Mouse (Mus musculus) hindbrain, embryonic 10.5 days (tissue): ENCODE measurements around the gene Sytl1. TPM values are rescaled to one million over a fixed set of nuclear protein-coding genes. Genes with fewer than 3 reads are reported as not detected.
A peak's percentile ranks its signal among the peaks of the same experiment; 100 is the strongest.

ENCODE experiments used
- DNase-seq: peaks from one replicate; pipeline ENCODE4 v3.0.0-alpha.2; 2017; ENCODE audit warnings: low spot score
- H3K27ac ChIP-seq: fragments of 300-500 bp; sonication (generic); 2 replicates; pipeline ENCODE4 v1.5.1; 2016; ENCODE audit warnings: mild to moderate bottlenecking, moderate library complexity
- H3K27me3 ChIP-seq: fragments of 300-500 bp; sonication (generic); 2 replicates; pipeline ENCODE4 v1.6.1; 2016; ENCODE audit warnings: mild to moderate bottlenecking; ENCODE audit not compliant: poor library complexity, insufficient read depth, severe bottlenecking
- H3K36me3 ChIP-seq: fragments of 300-500 bp; sonication (generic); 2 replicates; pipeline ENCODE4 v1.6.1; 2016; ENCODE audit warnings: mild to moderate bottlenecking, moderate library complexity
- H3K4me1 ChIP-seq: fragments of 300-500 bp; sonication (generic); replicated peaks from 2 replicates; pipeline ENCODE4 v1.6.1; 2016; ENCODE audit warnings: mild to moderate bottlenecking
- H3K4me3 ChIP-seq: fragments of 300-500 bp; sonication (generic); 2 replicates; pipeline ENCODE4 v1.5.1; 2016; ENCODE audit warnings: mild to moderate bottlenecking, moderate library complexity
- H3K9me3 ChIP-seq: fragments of 300-500 bp; sonication (generic); 2 replicates; pipeline ENCODE4 v1.6.1; 2016; ENCODE audit warnings: mild to moderate bottlenecking, moderate library complexity
- WGBS: fragments of 180-500 bp; shearing (Covaris S2); methylation state at CpG from one replicate; pipeline ENCODE4 v1.1.7; 2016; 5-methylcytosine and 5-hydroxymethylcytosine counted together
- polyA plus RNA-seq: library from polyadenylated mRNA; unstranded; fragments of >200 nt; fragmentation: Nextera tagmentation; extraction: Ambion mirVana; gene quantifications from 2 replicates; pipeline ENCODE4 v1.2.1, GENCODE M21; 2016

Sytl1 gene
- 1.2 and 1.6 TPM in 2 replicates for polyA plus RNA-seq

DNA sequence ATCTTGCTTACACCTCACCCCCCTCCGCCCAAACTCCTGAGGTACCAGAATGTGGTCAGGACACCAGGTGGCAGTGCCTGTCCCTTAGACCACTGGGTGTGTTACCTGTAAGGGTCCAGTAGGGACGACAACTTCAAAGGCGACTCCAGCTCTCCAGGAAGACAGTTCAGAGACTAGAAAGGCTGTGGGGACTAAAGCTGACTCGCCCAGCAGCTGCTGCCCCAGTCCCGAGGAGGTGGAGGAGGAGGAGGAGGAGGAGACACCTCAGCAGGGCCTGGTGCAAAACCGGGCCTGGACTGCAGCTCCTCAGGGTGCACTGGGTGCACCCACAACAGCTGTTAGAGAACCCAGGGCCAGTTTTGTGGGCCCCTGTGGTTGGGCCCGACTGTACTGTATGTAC, at the start of gene Sytl1:
Gene Sytl1, minus strand, starts transcription at position 232 of the 400 bp plus-strand sequence.
- DNase-seq: no peak
- H3K27ac ChIP-seq: peak within 1 kb of the TSS; percentile 12; the same call in 1 of the 2 replicates
- peaks cover 15% of the 10 kb centered on the region; the same call in 1 of the 2 replicates for H3K9me3 ChIP-seq
- no peak within 1 kb of the TSS for H3K4me3 ChIP-seq
- H3K4me1 ChIP-seq: peaks cover 11% of the 10 kb centered on the region
- H3K36me3 ChIP-seq: peaks cover 52% of the 10 kb centered on the region
- WGBS: 44% methylated on average over 7 of the region's 7 CpGs
- peaks cover 18% of the 10 kb centered on the region for H3K27me3 ChIP-seq

- H3K27me3 ChIP-seq: no peaks in the 10 kb centered on the region
- peaks cover 32% of the 10 kb centered on the region for H3K36me3 ChIP-seq
- H3K4me1 ChIP-seq: no peaks in the 10 kb centered on the region
- no peaks in the 10 kb centered on the region for H3K9me3 ChIP-seq
- peak; percentile 83 for DNase-seq
- no peak overlapping the region for H3K27ac ChIP-seq
- WGBS: 0% methylated on average over 3 of the region's 3 CpGs
- no peak overlapping the region for H3K4me3 ChIP-seq
Observed at GRCm38 (mm10) chr4:133309948-133310347, 47.0 kb upstream of the Sytl1 start.

GRCm38 (mm10) chr4:133307331-133307730, 44.4 kb upstream of the Sytl1 start:
- no peak overlapping the region for H3K4me3 ChIP-seq
- 41% methylated on average over 3 of the region's 3 CpGs for WGBS

GRCm38 (mm10) chr4:133305825-133306224, 42.9 kb upstream of the Sytl1 start:
- 88% methylated on average over 7 of the region's 7 CpGs for WGBS
- DNase-seq: no peak
- no peaks in the 10 kb centered on the region for H3K27me3 ChIP-seq
- H3K36me3 ChIP-seq: peaks cover 56% of the 10 kb centered on the region
- 0 out of 2 replicates have a peak, but pooled peaks cover 5% of the 10 kb centered on the region for H3K4me1 ChIP-seq
- H3K9me3 ChIP-seq: no peaks in the 10 kb centered on the region
- no peak overlapping the region for H3K27ac ChIP-seq
- no peak overlapping the region for H3K4me3 ChIP-seq

More at GRCm38 (mm10) chr4:133307331-133307730, 44.4 kb upstream of the Sytl1 start:
- no peaks in the 10 kb centered on the region for H3K27me3 ChIP-seq
- peaks cover 49% of the 10 kb centered on the region for H3K36me3 ChIP-seq
- H3K27ac ChIP-seq: no peak overlapping the region
- H3K9me3 ChIP-seq: no peaks in the 10 kb centered on the region
- H3K4me1 ChIP-seq: 0 out of 2 replicates have a peak, but pooled peaks cover 1% of the 10 kb centered on the region
- DNase-seq: peak; percentile 54

GRCm38 (mm10) chr4:133304770-133305169, 41.9 kb upstream of the Sytl1 start:
- WGBS: 95% methylated on average over 7 of the region's 7 CpGs
- H3K36me3 ChIP-seq: peaks cover 66% of the 10 kb centered on the region
- no peaks in the 10 kb centered on the region for H3K9me3 ChIP-seq
- peaks cover 8% of the 10 kb centered on the region for H3K4me1 ChIP-seq
- H3K4me3 ChIP-seq: no peak overlapping the region
- no peak overlapping the region for H3K27ac ChIP-seq
- DNase-seq: no peak
- no peaks in the 10 kb centered on the region for H3K27me3 ChIP-seq

DNA sequence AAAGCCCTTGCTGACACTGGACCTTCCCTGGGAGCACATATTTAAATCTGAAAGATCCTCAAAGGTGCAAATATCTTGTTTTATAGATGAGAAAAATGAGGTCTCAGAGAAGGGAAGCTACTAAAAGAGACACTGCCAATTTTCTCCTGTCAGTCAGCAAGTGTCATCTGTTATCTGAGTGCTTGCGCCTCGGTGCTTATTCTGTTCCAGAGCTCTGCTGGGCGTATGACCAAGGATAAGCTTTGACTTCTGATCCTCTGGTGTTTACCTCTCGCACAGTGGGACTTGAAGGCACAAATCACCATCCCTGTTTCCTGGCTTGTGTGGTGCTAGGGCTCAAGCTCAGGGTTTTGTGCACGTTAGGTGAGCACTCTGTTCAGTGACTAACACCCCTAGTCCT, 39.8 kb upstream of the Sytl1 start:
- Histone ChIP-seq H3K36me3 (peaks cover 57% of the 10 kb centered on the region), H3K9me3 (no peaks in the 10 kb centered on the region), H3K27me3 (no peaks in the 10 kb centered on the region), H3K4me1 (peaks cover 29% of the 10 kb centered on the region), H3K4me3 (no peak overlapping the region), H3K27ac (no peak overlapping the region)
- DNase-seq: no peak
- 84% methylated on average over 5 of the region's 5 CpGs for WGBS

GRCm38 (mm10) chr4:133301802-133302201, 38.9 kb upstream of the Sytl1 start:
- Histone ChIP-seq H3K36me3 (peaks cover 62% of the 10 kb centered on the region), H3K27ac (peak overlapping the region; percentile 23; the same call in 1 of the 2 replicates)
- WGBS: 24% methylated on average over 4 of the region's 4 CpGs

GRCm38 (mm10) chr4:133300421-133300820, 37.5 kb upstream of the Sytl1 start:
- peaks cover 42% of the 10 kb centered on the region for H3K4me1 ChIP-seq
- no peaks in the 10 kb centered on the region for H3K9me3 ChIP-seq
- 89% methylated on average over 11 of the region's 11 CpGs for WGBS
- H3K27me3 ChIP-seq: peaks cover 4% of the 10 kb centered on the region; the same call in 1 of the 2 replicates
- H3K4me3 ChIP-seq: no peak overlapping the region
- DNase-seq: no peak
- H3K36me3 ChIP-seq: peaks cover 69% of the 10 kb centered on the region
- H3K27ac ChIP-seq: peak overlapping the region; percentile 23; the same call in 1 of the 2 replicates

More at GRCm38 (mm10) chr4:133301802-133302201, 38.9 kb upstream of the Sytl1 start:
- Histone ChIP-seq H3K4me3 (no peak overlapping the region), H3K27me3 (peaks cover 2% of the 10 kb centered on the region; the same call in 1 of the 2 replicates), H3K4me1 (peaks cover 35% of the 10 kb centered on the region), H3K9me3 (no peaks in the 10 kb centered on the region)
- DNase-seq: peak; percentile 79

DNA sequence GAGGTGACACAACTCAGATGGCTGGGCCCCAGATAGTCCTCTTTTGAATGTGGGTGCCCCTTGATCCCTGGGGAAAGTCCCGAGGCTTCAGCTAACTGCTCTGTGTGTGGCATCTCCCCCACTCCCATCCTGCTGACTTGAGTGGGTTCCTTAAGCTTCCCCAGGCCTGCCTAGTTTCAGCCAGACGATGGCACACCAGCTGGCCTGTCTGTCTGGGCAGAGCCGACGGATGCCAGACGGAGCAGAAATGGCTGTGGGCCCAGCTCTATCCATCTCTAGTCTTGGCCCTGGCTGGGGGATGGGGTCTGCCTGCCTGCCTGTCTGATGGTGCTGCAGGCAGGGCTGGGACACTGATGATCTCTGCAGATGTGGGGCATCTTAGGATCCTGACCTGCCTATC, 36.8 kb upstream of the Sytl1 start:
- H3K9me3 ChIP-seq: no peaks in the 10 kb centered on the region
- H3K36me3 ChIP-seq: peaks cover 69% of the 10 kb centered on the region
- DNase-seq: no peak
- no peak overlapping the region for H3K4me3 ChIP-seq
- H3K27me3 ChIP-seq: peaks cover 11% of the 10 kb centered on the region
- WGBS: 70% methylated on average over 5 of the region's 5 CpGs
- peak overlapping the region; percentile 65 for H3K27ac ChIP-seq
- peaks cover 47% of the 10 kb centered on the region for H3K4me1 ChIP-seq

- WGBS: 24% methylated on average over 12 of the region's 12 CpGs
- H3K36me3 ChIP-seq: peaks cover 61% of the 10 kb centered on the region
- DNase-seq: peak; percentile 24
- no peaks in the 10 kb centered on the region for H3K9me3 ChIP-seq
- no peak overlapping the region for H3K4me3 ChIP-seq
- peaks cover 57% of the 10 kb centered on the region for H3K4me1 ChIP-seq
- peaks cover 19% of the 10 kb centered on the region for H3K27me3 ChIP-seq
- peak overlapping the region; percentile 65 for H3K27ac ChIP-seq
Observed at GRCm38 (mm10) chr4:133298516-133299365, 35.8 kb upstream of the Sytl1 start.

- Histone ChIP-seq H3K27me3 (peaks cover 19% of the 10 kb centered on the region), H3K4me1 (peaks cover 66% of the 10 kb centered on the region), H3K27ac (peak overlapping the region; percentile 65), H3K36me3 (peaks cover 52% of the 10 kb centered on the region), H3K4me3 (no peak overlapping the region), H3K9me3 (no peaks in the 10 kb centered on the region)
- peak; percentile 78 for DNase-seq
- WGBS: under 1% methylated on average over 5 of the region's 5 CpGs
Observed at GRCm38 (mm10) chr4:133297801-133298238, 34.9 kb upstream of the Sytl1 start.

DNA sequence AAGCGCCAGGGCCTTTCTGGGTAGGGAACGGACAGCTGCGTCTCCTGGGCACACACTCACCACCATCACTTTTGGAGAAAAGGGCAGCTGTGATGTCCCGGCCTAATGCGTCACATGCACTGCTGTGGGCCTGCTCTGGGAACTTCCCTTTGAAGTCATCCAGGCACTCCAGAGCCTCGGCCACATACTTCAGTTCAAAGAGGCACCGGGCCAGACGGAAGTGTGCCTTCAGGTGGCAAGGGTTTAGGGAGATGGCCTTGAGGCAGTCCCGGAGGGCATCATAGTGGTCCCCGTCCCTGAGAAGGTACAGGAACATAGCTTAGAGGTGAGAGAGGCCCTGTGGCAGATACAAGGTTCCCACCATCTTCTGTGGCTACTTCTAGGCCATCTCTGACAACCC, 34.4 kb upstream of the Sytl1 start:
- 71% methylated on average over 10 of the region's 10 CpGs for WGBS
- Histone ChIP-seq H3K27ac (peak overlapping the region; percentile 65; the same call in 1 of the 2 replicates), H3K27me3 (peaks cover 19% of the 10 kb centered on the region), H3K36me3 (peaks cover 49% of the 10 kb centered on the region), H3K9me3 (no peaks in the 10 kb centered on the region), H3K4me3 (no peak overlapping the region), H3K4me1 (peaks cover 69% of the 10 kb centered on the region)
- no peak for DNase-seq

- Histone ChIP-seq H3K9me3 (no peaks in the 10 kb centered on the region), H3K27ac (peak overlapping the region; percentile 87), H3K36me3 (peaks cover 28% of the 10 kb centered on the region), H3K4me1 (peaks cover 60% of the 10 kb centered on the region), H3K4me3 (0 out of 2 replicates have a peak overlapping the region, but pooled peaks have one; percentile 32), H3K27me3 (peaks cover 19% of the 10 kb centered on the region)
- no peak for DNase-seq
- WGBS: 22% methylated on average over 11 of the region's 11 CpGs
Observed at GRCm38 (mm10) chr4:133294084-133294483, 31.2 kb upstream of the Sytl1 start.
